Mouse (Mus musculus): ENCODE measurements around the gene Slc6a4. TPM values are rescaled to one million over a fixed set of nuclear protein-coding genes. Genes with fewer than 3 reads are reported as not detected.

The Slc6a4 gene
- polyA plus RNA-seq, 1 experiment from 2014 or later, result 0.74 TPM

DNA sequence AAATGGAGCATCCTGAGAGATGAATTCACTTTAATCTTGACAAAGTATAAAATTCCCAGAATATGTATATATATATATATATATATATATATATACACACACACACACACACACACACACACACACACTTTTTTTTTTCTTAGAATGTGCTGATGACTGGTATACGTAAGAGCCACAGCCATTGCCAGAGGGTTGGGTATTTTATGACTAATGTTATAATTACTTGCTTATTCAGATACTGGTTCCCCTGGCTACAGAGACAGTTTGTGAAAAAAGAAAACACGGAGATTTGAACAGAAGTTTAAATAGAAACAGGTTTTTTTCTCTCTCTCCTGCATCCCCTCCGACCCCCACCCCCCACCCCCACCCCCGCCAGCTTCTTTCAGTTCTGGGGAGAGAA lies 7.5 kb downstream of the Slc6a4 start:
- no peaks in the 10 kb centered on the region for H3K36me3 ChIP-seq (ENCODE audit: control insufficient read depth, insufficient read depth, low read length)
- no peak for ATAC-seq (ENCODE audit: insufficient number of reproducible peaks, insufficient read depth, low FRiP score, low read depth)
- WGBS, result 53% methylated on average over 4 of the region's 4 CpGs

DNA sequence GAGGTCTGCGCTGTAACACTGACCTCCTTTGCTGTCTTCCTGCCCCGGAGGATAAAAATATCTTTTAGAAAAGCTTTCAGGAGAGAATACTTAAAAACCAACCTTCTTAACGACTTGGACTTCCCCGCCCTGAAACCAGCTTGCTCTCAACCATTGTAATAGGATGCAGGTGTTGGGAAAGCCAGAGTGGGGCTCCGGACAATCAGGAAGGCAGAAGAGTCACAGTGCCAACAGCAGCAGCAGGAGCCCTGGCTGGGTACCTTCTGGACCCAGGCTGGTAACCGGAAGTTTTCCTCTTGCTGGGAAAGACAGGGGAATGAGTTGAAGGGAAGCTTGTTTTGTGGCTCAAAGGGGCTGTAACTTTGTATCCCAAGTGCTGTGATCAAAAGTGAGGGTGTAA lies 8.2 kb downstream of the Slc6a4 start:
- Histone ChIP-seq H3K27ac (ENCODE audit: low read length) (no peak overlapping the region), H3K4me1 (ENCODE audit: control insufficient read depth, insufficient read depth, low read length) (no peaks in the 10 kb centered on the region), H3K36me3 (ENCODE audit: control insufficient read depth, insufficient read depth, low read length) (no peaks in the 10 kb centered on the region), H3K9me3 (ENCODE audit: control insufficient read depth, low read depth, low read length) (no peaks in the 10 kb centered on the region), H3K4me3 (ENCODE audit: low read depth, low read length) (no peak overlapping the region), H3K4me2 (replicated peaks; ENCODE audit: low read depth, low read length) (no peak overlapping the region), H3K9ac (replicated peaks; ENCODE audit: low read depth, low read length) (no peak overlapping the region), H3K27me3 (ENCODE audit: control insufficient read depth, insufficient read depth, low read length) (no peaks in the 10 kb centered on the region)
- 44% methylated on average over 6 of the region's 6 CpGs for WGBS
- ATAC-seq (ENCODE audit: insufficient number of reproducible peaks, insufficient read depth, low FRiP score, low read depth), result no peak

More for the DNA sequence above, 7.5 kb downstream of the Slc6a4 start:
- no peaks in the 10 kb centered on the region for H3K27me3 ChIP-seq (ENCODE audit: control insufficient read depth, insufficient read depth, low read length)
- no peak overlapping the region for H3K4me2 ChIP-seq (replicated peaks; ENCODE audit: low read depth, low read length)
- no peaks in the 10 kb centered on the region for H3K9me3 ChIP-seq (ENCODE audit: control insufficient read depth, low read depth, low read length)
- no peak overlapping the region for H3K27ac ChIP-seq (ENCODE audit: low read length)
- no peak overlapping the region for H3K9ac ChIP-seq (replicated peaks; ENCODE audit: low read depth, low read length)
- H3K4me3 ChIP-seq (ENCODE audit: low read depth, low read length), result no peak overlapping the region
- no peaks in the 10 kb centered on the region for H3K4me1 ChIP-seq (ENCODE audit: control insufficient read depth, insufficient read depth, low read length)

DNA sequence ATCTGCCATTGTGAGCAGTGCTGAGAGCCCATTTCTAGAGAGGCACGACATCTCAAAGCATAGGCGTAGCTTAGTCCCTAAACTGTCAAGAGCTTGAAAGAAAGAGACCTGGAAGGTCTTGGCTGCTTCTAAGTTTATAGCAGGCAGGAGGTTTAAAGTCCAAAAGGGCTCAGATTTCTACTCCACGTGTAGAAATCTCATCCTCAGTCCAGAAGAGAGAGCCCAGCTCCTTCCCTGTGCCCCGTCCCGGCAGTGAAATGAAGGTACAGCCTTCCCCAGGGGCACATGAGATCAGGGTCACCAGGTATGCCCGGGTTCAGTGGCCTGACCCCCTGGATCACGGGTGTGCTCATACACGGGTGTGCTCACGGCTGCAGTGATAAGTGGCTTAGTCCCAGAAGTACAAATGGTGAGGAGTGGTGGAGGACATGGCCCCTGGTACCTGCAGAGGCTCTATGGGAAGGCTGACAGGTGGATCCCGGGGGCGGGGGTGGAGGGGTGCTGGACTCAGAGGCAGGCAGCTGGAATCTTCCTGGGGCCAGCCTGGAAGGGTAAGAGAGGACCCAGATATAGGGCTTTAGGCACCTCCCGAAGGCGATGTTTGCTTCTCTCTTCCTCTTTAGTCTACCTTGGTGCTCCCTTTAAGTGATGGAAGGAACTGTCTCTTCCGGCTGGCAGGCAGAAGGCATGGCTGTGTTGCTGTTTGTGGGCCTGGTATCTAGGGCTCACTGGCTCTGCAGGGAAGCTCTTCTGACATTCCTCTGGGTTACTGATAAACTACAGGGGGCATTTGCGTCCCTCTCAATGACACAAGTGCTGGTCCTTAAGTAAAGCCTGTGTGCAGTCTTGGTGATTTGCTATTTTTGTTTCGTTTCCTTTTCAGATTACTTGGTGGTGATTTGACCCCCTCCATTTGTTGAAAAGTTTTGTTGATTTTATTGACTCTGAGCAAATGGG lies 10.9 kb downstream of the Slc6a4 start:
- H3K27me3 ChIP-seq (ENCODE audit: control insufficient read depth, insufficient read depth, low read length), result no peaks in the 10 kb centered on the region
- no peaks in the 10 kb centered on the region for H3K9me3 ChIP-seq (ENCODE audit: control insufficient read depth, low read depth, low read length)
- no peak for ATAC-seq (ENCODE audit: insufficient number of reproducible peaks, insufficient read depth, low FRiP score, low read depth)
- no peak overlapping the region for H3K9ac ChIP-seq (replicated peaks; ENCODE audit: low read depth, low read length)
- no peak overlapping the region for H3K27ac ChIP-seq (ENCODE audit: low read length)
- no peak overlapping the region for H3K4me3 ChIP-seq (ENCODE audit: low read depth, low read length)
- WGBS, result 59% methylated on average over 16 of the region's 16 CpGs
- H3K36me3 ChIP-seq (ENCODE audit: control insufficient read depth, insufficient read depth, low read length), result no peaks in the 10 kb centered on the region
- no peaks in the 10 kb centered on the region for H3K4me1 ChIP-seq (ENCODE audit: control insufficient read depth, insufficient read depth, low read length)
- H3K4me2 ChIP-seq (replicated peaks; ENCODE audit: low read depth, low read length), result no peak overlapping the region

DNA sequence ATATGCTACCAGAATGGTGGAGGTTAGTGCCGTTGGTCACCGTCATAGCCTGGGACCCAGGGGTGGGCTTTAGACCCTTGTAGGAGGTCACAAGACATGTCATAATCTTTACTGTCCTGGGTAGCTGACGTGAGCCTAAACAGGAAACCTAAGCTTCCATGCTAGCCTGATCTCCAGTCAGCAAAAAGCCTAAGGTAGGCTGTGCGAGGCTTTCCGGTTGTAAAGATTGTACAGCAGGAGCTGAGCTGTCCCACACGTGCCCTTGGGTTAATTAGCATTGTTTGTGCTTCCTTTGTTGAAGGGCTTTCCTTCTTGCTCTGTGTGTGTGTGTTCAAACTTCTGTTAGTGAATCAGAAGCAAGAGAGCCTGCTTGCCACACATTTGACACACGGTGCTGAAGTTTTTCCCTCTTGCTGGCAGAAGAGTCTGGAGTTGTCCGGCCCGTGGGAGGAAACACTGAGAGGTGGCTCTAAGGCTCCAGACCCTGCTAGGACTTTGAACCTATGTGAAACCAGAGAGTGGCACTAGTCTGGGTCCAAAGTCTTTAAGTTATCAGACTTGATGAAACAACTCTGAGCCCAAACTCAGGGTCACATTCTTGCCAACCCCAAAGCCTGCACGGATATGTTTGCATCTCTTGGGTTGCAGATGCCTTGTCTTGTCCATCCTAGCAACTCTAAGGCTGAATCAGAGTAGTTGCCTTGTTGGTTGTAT lies 12.5 kb downstream of the Slc6a4 start:
- no peak overlapping the region for H3K27ac ChIP-seq (ENCODE audit: low read length)
- no peaks in the 10 kb centered on the region for H3K36me3 ChIP-seq (ENCODE audit: control insufficient read depth, insufficient read depth, low read length)
- no peaks in the 10 kb centered on the region for H3K4me1 ChIP-seq (ENCODE audit: control insufficient read depth, insufficient read depth, low read length)
- no peaks in the 10 kb centered on the region for H3K9me3 ChIP-seq (ENCODE audit: control insufficient read depth, low read depth, low read length)
- WGBS, result 79% methylated on average over 10 of the region's 10 CpGs
- no peak overlapping the region for H3K4me3 ChIP-seq (ENCODE audit: low read depth, low read length)
- H3K9ac ChIP-seq (replicated peaks; ENCODE audit: low read depth, low read length), result no peak overlapping the region
- no peaks in the 10 kb centered on the region for H3K27me3 ChIP-seq (ENCODE audit: control insufficient read depth, insufficient read depth, low read length)
- no peak for ATAC-seq (ENCODE audit: insufficient number of reproducible peaks, insufficient read depth, low FRiP score, low read depth)
- no peak overlapping the region for H3K4me2 ChIP-seq (replicated peaks; ENCODE audit: low read depth, low read length)

DNA sequence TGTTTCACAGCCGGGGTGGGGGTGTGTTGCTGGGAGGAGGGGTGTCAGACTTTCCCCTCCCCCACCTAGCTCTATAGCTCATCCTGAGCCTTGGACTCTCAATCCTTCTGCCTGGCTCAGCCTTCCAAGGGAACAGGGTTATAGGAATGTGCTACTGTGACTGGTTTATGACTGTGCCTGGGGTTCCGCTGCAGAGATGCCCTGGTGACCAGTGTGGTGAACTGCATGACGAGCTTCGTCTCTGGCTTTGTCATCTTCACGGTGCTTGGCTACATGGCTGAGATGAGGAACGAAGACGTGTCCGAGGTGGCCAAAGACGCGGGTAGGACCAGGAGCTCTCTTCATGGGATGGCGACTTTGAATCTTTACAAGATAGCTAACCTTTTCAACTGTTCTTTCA lies 19.6 kb downstream of the Slc6a4 start:
- WGBS, result 85% methylated on average over 11 of the region's 11 CpGs

DNA sequence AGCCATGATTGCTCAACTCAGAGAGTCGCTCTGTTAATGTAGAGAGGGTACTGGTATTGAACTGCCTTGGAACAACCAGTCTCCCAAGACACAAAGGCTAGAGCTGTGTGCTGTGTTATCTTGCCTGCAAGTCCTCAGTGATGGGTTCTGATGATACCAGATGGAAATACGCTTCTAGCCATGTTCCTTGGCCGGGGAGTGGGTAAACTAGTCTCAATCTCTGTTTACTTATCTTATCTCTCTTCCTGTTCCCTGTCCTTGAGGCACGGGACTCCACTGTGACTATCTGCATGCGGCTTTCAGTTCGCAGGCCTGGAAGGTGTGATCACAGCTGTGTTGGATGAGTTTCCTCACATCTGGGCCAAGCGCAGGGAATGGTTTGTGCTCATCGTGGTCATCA lies 21.1 kb downstream of the Slc6a4 start:
- no peak for ATAC-seq (ENCODE audit: insufficient number of reproducible peaks, insufficient read depth, low FRiP score, low read depth)
- H3K27ac ChIP-seq (ENCODE audit: low read length), result no peak overlapping the region
- no peaks in the 10 kb centered on the region for H3K9me3 ChIP-seq (ENCODE audit: control insufficient read depth, low read depth, low read length)
- H3K9ac ChIP-seq (replicated peaks; ENCODE audit: low read depth, low read length), result no peak overlapping the region
- no peaks in the 10 kb centered on the region for H3K36me3 ChIP-seq (ENCODE audit: control insufficient read depth, insufficient read depth, low read length)
- no peaks in the 10 kb centered on the region for H3K4me1 ChIP-seq (ENCODE audit: control insufficient read depth, insufficient read depth, low read length)
- H3K4me2 ChIP-seq (replicated peaks; ENCODE audit: low read depth, low read length), result no peak overlapping the region
- 42% methylated on average over 8 of the region's 8 CpGs for WGBS
- H3K4me3 ChIP-seq (ENCODE audit: low read depth, low read length), result no peak overlapping the region
- no peaks in the 10 kb centered on the region for H3K27me3 ChIP-seq (ENCODE audit: control insufficient read depth, insufficient read depth, low read length)

More for the DNA sequence above, 19.6 kb downstream of the Slc6a4 start:
- H3K4me1 ChIP-seq (ENCODE audit: control insufficient read depth, insufficient read depth, low read length), result no peaks in the 10 kb centered on the region
- H3K9me3 ChIP-seq (ENCODE audit: control insufficient read depth, low read depth, low read length), result no peaks in the 10 kb centered on the region
- no peaks in the 10 kb centered on the region for H3K36me3 ChIP-seq (ENCODE audit: control insufficient read depth, insufficient read depth, low read length)
- no peak for ATAC-seq (ENCODE audit: insufficient number of reproducible peaks, insufficient read depth, low FRiP score, low read depth)
- H3K4me3 ChIP-seq (ENCODE audit: low read depth, low read length), result no peak overlapping the region
- H3K4me2 ChIP-seq (replicated peaks; ENCODE audit: low read depth, low read length), result no peak overlapping the region
- H3K27me3 ChIP-seq (ENCODE audit: control insufficient read depth, insufficient read depth, low read length), result no peaks in the 10 kb centered on the region
- H3K9ac ChIP-seq (replicated peaks; ENCODE audit: low read depth, low read length), result no peak overlapping the region
- no peak overlapping the region for H3K27ac ChIP-seq (ENCODE audit: low read length)

DNA sequence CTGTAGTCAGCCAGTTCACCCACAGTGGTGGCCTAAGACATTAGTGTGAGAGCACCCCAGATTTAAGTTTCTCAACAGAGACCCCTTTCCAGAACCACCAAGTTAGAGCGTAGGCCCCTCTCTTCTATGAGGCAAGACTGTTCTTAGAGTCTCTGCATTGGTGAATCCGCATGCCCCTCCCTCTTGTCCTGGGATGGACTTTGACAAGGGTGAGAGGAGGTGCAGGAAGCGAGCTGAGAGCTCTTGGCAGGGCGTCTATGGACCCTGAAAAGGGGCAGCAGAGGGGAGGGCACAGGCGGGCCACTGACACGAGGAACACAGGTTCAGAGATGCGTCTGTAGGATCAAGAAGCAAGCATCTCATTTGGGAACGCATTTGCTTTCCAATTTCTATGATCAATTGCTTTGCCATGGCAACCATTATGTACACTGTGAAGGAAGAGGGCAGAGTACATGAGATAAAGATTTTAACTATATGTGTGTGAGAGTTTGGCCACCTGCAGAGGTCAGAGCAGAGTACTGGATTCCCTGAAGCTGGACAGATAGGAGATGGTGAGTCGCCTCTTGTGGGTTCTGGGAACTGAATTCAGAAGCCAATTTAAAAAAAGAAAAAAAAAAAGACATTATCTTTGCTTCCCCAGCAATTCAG lies 23.5 kb downstream of the Slc6a4 start:
- Histone ChIP-seq H3K27ac (ENCODE audit: low read length) (no peak overlapping the region), H3K36me3 (ENCODE audit: control insufficient read depth, insufficient read depth, low read length) (no peaks in the 10 kb centered on the region), H3K9me3 (ENCODE audit: control insufficient read depth, low read depth, low read length) (no peaks in the 10 kb centered on the region), H3K4me1 (ENCODE audit: control insufficient read depth, insufficient read depth, low read length) (no peaks in the 10 kb centered on the region), H3K9ac (replicated peaks; ENCODE audit: low read depth, low read length) (no peak overlapping the region), H3K4me2 (replicated peaks; ENCODE audit: low read depth, low read length) (no peak overlapping the region), H3K27me3 (ENCODE audit: control insufficient read depth, insufficient read depth, low read length) (no peaks in the 10 kb centered on the region), H3K4me3 (ENCODE audit: low read depth, low read length) (no peak overlapping the region)
- WGBS, result 61% methylated on average over 9 of the region's 9 CpGs
- no peak for ATAC-seq (ENCODE audit: insufficient number of reproducible peaks, insufficient read depth, low FRiP score, low read depth)

DNA sequence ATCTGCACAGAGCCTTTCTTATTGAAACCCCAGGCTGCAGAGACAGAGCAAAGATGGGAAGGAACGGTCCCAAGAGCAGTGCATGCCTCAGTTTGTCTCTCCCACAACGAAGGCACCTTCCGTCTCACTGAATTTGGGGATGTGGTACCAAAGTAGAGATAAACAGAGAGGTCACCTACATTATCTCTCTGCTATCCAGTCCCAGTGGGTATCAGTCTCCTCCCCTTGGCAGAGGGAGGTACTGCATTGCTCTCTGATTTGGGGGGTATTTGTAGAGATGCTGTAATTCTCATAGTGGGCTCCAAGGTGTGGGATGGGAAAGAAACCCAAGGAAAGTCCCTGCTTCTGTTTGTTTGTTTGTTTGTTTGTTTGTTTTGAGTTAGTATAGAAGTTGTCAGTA lies 28.2 kb downstream of the Slc6a4 start:
- Histone ChIP-seq H3K4me2 (replicated peaks; ENCODE audit: low read depth, low read length) (no peak overlapping the region), H3K4me3 (ENCODE audit: low read depth, low read length) (no peak overlapping the region), H3K9ac (replicated peaks; ENCODE audit: low read depth, low read length) (no peak overlapping the region), H3K4me1 (ENCODE audit: control insufficient read depth, insufficient read depth, low read length) (no peaks in the 10 kb centered on the region), H3K27ac (ENCODE audit: low read length) (no peak overlapping the region), H3K36me3 (ENCODE audit: control insufficient read depth, insufficient read depth, low read length) (no peaks in the 10 kb centered on the region), H3K9me3 (ENCODE audit: control insufficient read depth, low read depth, low read length) (no peaks in the 10 kb centered on the region), H3K27me3 (ENCODE audit: control insufficient read depth, insufficient read depth, low read length) (no peaks in the 10 kb centered on the region)
- WGBS, result 67% methylated on average over 3 of the region's 3 CpGs
- no peak for ATAC-seq (ENCODE audit: insufficient number of reproducible peaks, insufficient read depth, low FRiP score, low read depth)
